Mouse (Mus musculus) megakaryocyte, adult 5-6 weeks (primary cell): ENCODE results near the gene Chst1. TPM values are rescaled to one million over a fixed set of nuclear protein-coding genes. Genes with fewer than 3 reads are reported as not detected.

Experiments
- ATAC-seq: 2 replicates; pipeline ENCODE4 v1.8.0; 2016; ENCODE audit warnings: mild to moderate bottlenecking, inconsistent platforms; ENCODE audit not compliant: poor library complexity, severe bottlenecking
- total RNA-seq, 2 experiments: library from RNA; stranded (forward) in 1 of 2; stranded (reverse) in 1 of 2; fragments of 153-499, 151-499 nt in 1 of 2; fragments of 221-1000, 200-1000 nt in 1 of 2; gene quantifications; 2 replicates each; pipeline versions ENCODE4 v1.2.3 to v1.2.4; 2015 to 2017

Chst1 gene
- total RNA-seq, 2 experiments from 2014 or later = 1.0 to 1.3 TPM

DNA sequence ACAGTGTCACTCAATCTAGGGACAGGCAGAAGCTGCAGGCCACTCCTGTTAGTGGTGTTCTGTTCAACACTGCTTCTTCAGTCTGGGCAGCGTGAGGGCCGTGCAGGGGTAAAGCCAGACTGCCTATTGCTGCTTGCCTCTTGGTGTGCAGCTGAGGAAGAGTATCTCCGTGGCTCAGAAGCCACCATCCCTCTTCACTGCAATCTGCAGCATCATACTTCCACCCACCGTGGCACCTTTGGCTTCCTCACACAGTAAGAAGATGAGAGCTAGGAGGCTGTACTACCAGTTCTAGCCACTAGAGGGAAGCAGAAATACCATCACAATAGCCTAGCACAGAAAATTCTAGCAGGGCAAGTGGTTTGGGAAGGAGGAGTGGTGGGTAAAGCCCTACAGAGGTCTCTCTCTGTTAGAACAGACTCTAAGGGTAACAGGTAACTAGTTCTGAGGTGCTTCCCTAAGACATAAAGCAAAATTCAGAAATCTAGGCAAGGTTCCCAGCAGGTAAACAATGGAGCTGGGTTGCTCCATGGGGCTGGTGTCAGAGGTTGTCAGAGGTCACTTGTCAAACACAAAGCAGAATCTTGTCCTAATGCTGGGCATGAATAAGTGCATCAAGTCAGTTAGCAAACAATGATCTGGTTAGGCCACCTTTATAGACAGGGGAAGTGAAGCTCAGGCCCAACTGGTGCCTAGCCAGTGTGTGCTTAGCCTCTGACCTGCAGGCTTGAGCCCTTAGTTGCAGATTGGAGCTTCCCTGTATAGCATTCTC lies 9.5 kb downstream of the Chst1 start:
- peak; percentile 64 for ATAC-seq

DNA sequence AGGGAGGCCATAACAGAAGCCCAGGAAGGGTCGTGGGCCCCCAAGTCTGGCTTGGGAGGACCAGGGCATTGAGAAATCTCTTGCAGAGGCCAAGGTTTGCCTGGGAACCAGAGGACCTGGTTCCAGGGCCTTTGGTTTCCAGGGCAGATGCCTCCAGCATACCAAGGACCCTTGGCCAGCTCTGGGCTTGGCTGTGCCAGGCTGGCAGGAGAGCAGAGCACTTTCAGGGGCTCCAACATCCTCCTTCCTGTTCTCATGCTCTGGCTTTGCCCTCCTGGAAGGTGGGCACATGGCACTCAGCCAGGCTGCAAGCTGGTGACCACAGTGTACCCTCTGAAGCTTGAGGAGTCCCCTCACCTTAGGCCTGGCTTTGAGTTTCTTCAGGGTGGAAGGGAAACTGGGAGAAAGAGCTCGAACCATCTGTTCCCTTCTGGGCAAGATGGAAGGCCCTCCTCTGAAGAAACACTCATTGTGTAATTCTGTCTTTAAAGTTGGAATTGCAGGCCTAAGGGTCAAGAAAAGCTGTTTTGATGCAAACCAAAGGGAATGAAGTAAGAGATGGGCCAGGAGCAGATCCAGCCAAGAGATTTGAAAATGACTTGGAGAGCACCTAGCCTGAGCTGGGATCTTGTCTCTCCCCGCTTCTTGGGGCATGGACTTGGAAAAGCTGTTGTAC lies 10.3 kb downstream of the Chst1 start:
- ATAC-seq = no peak

DNA sequence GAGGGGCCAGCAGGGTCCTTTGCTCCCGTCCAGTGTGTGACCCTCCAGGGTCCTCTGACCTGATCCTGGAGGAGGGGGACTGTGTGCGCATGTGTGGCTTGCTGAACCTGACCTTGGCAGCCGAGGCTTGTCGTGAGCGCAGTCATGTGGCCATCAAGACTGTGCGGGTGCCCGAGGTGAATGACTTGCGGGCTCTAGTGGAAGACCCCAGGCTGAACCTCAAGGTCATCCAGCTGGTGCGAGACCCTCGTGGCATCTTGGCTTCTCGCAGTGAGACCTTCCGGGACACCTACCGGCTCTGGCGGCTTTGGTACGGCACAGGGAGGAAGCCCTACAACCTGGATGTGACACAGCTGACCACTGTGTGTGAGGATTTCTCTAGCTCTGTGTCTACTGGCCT lies 14.1 kb downstream of the Chst1 start:
- ATAC-seq = no peak

DNA sequence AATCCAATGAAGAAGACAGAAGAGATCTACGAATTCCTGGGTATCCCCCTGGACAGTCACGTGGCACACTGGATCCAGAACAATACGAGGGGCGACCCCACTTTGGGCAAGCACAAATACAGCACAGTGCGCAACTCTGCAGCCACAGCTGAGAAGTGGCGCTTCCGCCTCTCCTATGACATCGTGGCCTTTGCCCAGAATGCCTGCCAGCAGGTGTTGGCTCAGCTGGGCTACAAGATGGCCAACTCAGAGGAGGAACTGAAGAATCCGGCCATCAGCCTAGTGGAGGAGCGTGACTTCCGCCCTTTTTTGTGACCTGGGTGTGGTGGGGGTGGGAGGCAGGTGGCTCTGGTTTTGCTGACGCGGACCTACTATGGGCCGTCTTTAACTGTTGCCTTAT lies 14.6 kb downstream of the Chst1 start:
- no peak for ATAC-seq

DNA sequence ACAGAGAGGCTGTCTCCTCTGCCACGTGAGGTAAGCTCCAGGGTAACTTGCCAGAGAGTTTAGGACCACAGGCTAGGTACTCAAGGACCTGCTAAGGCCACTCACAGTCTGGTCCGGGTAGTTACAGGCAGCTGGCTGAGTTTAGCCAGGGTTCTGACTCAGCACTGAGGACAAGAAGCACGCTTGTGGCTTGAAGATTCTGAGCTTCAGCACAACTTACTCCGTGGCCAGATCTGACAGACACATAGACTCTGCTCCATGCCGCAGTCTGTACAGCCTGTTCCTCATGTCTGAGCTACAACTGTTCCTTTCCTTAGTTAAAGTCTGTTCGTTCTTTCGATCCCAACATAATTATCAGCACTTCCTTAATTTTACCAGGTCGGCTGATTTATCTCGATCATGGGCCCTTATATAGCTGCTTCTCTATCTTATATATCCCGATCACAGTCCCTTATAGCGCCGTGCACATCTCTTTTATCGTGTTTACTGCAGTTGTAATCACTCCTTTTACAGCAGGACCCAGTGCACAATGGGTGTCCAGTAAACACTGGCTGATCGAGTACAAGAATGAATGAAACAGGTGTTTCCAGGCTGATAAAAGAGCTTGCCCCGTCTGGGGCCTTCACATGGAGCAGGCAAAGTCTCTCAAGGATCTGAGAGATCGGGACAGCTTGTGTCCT lies 17.7 kb downstream of the Chst1 start:
- ATAC-seq = no peak

DNA sequence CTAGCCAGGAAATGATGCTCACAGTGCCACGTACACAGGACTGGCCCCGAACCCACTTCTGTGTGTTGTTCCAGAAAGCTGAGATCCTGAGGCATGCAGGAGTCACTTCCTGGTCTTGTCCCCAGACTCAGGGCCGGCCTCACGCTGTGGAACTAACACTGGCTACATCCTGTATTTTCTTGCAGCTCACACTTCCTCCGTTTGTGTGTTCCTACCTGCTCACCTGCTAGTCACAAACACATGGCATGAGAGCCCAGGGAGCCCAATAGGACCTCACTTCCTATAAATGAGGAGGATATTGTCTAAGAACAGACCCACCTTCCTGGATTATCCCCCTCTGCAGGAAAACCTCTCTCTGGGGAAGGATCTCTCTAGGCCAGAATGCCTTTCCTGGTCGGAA lies 18.5 kb downstream of the Chst1 start:
- no peak for ATAC-seq

DNA sequence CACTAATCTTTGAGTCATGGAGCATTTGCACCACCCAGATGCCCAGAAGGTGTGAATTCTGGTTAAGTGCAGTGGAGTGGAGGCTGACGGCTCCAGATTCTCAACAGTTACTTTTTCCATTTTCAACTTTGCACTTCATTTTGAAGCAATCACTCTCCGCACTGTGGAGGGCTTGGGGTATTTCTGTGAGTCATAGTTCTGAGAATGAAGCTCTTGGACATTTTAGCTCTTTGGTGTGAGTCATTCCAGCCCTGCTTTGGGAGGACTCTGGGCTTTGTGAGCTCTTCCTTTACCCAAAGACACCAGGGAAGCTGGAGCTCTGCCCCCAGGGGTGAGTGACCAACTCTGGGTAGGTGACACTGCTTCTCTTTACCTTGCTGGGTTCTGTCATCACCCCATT lies 28.1 kb downstream of the Chst1 start:
- no peak for ATAC-seq

DNA sequence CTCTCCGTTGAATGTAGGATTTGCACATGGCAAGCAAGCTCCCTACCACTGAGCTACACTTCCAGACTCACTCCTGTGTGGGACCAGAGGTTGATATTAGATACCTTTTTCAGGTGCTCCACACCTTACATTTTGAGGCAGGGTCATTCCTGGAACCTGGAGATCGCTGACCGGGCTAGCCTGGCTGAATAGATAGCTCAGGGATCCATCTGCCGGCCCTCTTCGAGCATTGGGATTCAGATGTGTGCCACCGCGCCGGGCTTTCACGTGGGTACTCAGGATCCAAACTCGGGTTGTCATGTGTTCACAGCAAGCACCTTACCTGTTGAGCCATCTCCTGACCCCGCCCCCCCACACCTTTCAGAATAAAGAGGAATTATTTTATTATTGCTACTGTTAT lies 31.3 kb downstream of the Chst1 start:
- ATAC-seq = no peak

DNA sequence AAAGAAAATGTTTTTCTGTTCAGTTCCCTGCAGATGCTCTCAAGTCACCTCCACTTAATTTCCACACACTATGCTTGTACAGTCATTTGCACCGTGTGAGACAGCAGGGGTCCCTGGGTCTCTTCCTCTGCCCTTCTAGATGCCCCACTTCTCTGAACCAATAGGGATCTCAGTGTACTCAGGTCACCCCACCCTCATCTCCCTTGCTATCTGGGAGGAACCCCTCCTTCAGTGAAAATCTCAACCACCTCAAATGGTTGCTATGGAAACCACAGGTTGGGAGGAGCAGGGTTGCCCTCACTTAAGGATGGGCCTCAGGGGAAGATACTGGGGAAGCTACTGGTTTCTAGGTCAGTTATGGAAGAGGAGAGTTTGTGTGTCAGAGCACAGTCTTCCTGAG lies 32.5 kb downstream of the Chst1 start:
- no peak for ATAC-seq

DNA sequence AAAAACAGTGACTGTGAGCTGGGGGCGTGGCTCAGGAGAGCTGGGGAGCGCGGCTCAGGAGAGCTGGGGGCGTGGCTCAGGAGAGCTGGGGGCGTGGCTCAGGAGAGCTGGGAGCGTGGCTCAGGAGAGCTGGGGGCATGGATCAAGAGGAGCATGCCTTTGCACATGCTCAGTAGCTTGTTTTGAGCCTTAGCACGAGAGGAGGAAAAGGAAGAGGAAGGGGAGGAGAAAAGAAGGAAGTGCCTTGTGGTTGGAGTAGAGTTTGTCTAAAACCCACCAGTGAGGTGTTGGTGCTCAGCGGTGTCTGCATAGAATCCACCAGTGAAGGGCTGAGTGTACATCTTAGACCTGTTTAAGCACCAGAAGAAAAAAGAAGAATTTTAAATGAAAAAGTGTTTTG lies 41.0 kb downstream of the Chst1 start:
- no peak for ATAC-seq

DNA sequence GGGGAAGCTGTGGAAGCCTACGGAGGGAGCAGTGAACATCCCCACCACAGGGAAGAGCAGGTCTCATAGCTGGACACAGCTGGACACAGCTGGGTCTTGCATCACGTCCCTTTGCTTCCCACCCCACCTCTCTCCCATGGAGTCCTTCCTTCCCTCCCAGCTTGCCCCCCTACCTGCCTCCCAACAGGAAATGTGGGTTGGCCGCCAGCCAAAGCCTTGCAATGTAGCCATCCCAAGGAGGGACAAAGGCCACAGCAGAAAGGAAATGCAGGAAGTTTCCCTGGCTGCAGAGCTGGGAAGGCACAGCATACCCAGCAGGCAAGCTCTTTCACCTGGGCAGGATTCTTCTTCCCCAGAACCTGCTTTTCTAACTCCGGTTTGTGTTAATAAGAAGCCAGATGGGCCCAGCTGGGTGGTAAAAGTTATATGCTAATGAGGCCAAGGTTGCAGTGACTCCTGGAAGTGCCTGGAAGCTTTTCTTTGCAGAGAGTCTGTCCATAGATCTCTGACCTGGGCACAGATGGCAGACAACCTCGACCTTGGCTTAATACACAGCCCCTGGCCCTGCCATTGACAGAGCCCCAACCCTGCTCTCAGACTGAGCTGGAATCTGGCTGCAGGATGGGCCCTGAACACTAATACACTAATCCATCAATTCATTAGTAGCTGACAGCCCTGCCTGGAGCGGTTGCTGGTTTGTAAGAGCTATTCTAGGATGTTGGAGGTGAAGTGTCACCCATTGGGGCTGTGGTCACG lies 46.0 kb downstream of the Chst1 start:
- no peak for ATAC-seq

DNA sequence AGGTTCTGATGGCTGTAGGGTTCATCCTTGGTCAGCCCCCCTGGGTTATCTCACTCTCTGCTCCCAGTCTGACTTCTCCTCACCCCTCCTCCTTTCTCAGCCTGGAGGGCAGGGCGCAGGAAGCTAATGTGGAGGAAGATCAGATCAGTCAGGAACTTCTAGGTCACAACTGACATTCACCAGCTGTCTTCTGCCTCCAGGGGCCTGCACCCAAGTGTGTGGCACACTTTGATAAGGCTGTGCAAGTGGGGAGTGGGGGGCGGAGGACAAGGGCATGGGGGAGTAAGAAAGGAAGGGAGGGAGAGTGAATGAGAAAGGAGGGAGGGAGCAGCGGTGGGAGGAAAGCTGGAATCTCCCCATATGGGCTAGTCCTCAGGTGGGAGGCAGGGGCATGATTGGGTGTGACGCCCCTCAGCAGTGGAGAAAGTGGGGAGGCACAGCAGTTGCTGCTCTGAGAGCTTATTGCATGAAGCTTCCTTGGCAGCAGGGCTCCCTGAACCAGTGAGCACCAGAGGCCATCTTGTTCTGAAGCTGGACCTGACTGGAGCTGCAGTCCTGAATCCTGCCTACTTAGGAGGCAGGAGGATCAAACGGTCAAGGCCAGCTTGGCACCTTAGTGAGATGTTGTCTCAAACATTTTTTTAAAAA lies 49.8 kb downstream of the Chst1 start:
- ATAC-seq = no peak

DNA sequence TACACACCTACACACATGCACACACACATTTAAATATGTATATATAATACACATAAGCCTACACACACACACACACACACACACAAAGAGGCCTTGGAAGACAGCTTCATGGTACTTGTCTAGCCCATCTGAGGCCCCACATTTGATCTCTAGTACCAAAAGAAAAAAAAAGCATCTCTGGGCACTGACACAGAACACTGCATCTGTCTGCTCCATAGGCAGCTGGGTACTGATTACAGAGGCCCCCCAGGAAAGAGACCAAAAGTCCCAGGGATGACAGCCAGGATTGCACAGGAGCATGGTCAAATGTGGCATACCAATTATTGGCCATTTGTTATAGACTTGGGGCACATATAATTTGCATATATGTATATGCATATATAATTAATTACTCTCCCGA lies 50.9 kb downstream of the Chst1 start:
- ATAC-seq = no peak

DNA sequence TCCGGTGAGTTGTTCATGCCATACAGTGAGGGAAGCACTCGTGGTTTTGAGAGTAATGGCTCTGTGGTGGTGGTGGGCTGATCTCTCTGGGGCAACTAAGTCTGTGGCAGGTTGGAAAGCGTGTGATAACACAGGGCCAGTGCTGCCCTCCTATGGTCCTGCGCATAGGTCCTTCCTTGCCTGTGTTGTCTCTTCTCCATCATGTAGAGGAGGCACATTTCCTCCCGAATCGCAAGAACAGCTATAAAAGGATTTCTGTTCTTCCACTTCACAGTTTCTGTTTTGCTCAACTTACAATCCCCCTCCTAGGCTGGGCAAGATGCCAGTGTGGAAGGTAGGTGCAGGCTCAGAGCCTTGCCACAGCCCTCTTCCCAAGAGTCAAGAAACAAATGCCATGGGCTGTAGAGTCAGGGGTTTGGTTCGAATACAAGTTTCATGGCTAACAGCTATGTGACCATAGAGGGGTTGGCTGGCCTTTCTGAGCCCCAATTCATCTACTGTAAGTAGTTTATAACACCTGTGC lies 51.8 kb downstream of the Chst1 start:
- no peak for ATAC-seq

DNA sequence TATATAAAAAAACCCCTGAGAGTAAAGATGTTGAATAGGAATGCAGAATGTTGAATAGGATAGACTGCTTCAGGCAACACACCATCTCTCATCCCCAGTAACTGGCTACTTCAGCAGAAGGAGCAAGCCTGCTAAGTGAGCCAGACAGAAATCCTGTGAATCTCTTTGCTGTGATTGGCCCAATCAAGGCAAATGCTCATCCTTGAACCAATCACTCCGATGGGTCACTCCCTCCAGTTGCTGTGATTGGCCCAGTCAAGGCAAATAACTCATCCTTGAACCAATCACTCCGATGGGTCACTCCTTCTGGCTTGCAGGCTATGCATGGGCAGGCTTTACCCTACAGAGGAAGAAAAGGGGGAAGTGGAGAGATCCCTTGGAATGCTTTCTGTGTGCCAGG lies 57.7 kb downstream of the Chst1 start:
- ATAC-seq = no peak

DNA sequence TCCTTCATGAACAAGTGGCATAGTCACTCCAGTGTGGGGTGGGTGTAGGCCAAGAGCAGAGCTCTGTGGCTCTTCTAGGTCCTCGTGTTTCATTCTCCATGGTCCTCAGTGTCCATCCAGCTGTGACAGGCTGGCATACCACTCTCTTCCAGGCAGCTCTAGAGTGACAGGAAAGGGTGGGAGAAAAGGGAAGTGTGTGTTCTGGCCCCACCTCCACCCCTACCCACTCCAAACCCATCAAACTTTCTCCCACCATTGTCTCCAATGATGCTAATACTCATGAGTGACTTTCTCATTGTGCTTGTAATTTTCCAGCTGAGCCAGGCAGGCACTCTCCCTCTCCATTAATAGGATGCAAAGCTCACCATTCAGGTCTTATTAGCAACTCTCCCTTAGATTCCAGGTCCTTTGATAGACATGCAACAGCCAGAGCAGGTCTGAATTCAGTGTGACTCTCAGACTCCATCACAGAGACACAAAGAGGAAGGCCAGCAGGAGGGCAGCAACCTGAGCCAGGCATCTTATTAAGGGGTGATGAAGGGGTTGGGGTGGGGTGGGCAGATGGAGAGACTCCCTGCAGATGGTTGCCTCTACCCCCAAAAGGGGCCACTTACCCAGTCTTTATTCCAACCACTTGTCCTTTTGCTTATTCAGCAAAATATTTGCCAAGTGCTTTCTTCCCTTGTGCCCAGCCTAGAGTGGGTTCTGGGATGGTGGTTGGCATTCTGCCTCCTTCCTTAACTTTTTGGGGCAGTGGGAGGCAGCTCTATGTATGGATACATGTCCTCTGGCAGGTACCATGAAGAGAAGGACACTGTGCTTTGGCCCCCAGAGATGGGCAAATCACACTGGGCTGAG lies 59.0 kb downstream of the Chst1 start:
- no peak for ATAC-seq

DNA sequence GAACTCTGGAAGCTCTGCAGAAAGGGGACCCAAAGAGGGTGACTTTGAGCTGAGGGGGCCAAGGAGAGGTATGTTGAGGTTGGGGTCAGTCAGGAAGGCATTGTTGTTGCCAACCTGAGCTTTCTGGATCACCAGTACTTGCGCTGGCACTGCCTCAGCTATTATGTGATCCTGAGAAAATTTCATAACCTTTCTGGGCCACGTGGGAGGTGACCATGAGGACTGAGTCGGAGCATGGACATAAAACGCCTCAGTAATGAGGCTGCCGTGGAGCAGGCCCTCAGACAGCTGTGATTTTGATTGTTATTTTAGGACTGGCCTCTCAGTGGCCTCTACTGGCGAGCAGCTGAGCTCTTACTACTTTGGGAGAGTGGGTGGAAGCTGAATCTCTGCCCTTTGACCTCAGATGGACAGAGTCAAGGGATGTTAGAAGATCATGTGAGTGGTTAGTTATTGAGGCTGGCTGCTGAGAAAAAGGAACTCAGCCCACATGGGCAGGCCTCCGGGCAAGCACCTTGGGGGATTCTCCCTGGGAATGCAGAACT lies 60.1 kb downstream of the Chst1 start:
- no peak for ATAC-seq

DNA sequence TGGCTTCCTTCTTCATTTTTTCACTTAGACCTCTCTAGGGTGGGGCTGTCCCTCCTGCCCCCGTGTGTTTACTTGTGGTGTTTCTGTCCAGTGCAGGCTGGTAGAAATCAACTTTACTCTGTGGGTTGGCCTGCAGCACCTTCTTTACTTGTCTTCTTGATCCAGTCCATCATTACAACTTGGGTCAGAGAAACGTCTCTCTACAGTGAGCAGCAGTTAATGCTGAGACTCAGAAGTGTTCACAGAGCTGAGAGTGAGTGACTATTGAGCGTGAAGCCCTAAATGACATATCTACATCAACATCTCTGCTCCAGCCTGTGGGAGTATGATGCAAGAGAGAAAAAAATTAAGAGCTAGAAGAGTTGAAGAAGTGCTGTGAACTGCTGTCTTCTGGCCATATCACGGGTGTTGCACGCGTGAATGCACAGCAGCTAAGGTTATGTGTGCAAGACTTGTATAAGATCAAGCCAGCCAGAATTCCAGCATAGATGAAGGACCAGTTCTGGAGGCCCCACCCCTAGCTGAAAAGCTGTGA lies 63.1 kb downstream of the Chst1 start:
- ATAC-seq = no peak
